Mouse (Mus musculus): ENCODE measurements around the gene Spop.

The Spop gene

GRCm38 (mm10) chr11:95493010-95493409 lies 79.1 kb downstream of the Spop start:
- CTCF ChIA-PET: interaction anchor here in 1 of 4 experiments (1.4 kb wide), 1 partner anchor 28 kb away, joined by 6 read pairs; no protein-coding TSS in a partner anchor

GRCm38 (mm10) chr11:95493950-95494349 lies 80.1 kb downstream of the Spop start:
- CTCF ChIA-PET: interaction anchor here in 3 of 4 experiments (0.5 to 2.7 kb wide), 7 partner anchors 10 to 235 kb away, joined by 3 to 9 read pairs (median 4); no protein-coding TSS in a partner anchor
- POLR2A ChIA-PET: interaction anchor here in 2 of 4 experiments (1.0 to 1.6 kb wide), 3 partner anchors 16 to 110 kb away, joined by 3 to 5 read pairs (median 4); partner anchors contain the start of gene Slc35b1 (in 1 of the 2)

More at GRCm38 (mm10) chr11:95493010-95493409, 79.1 kb downstream of the Spop start:
- POLR2A ChIA-PET: interaction anchor here in 1 of 4 experiments (1.6 kb wide), 1 partner anchor 24 kb away, joined by 3 read pairs; no protein-coding TSS in a partner anchor

- ChIA-PET CTCF (interaction anchor here in 3 of 4 experiments (0.5 to 2.7 kb wide), 6 partner anchors 10 to 236 kb away, joined by 3 to 9 read pairs (median 4); no protein-coding TSS in a partner anchor), POLR2A (interaction anchor here in 2 of 4 experiments (1.0 to 1.6 kb wide), 3 partner anchors 16 to 110 kb away, joined by 3 to 5 read pairs (median 4); partner anchors contain the start of gene Slc35b1 (in 1 of the 2))
These were observed 80.5 kb downstream of the Spop start for GRCm38 (mm10) chr11:95494374-95494773.

- CTCF ChIA-PET: interaction anchor here (0.5 to 4.7 kb wide), 7 partner anchors 12 to 198 kb away, joined by 4 to 24 read pairs (median 9); partner anchors contain the start of gene Nxph3 (in 1 of the 4)
These were observed 82.0 kb downstream of the Spop start for GRCm38 (mm10) chr11:95495883-95496282.

GRCm38 (mm10) chr11:95497921-95498320 lies 84.0 kb downstream of the Spop start:
- POLR2A ChIA-PET: interaction anchor here (0.6 to 3.8 kb wide), 18 partner anchors 8 to 225 kb away, joined by 3 to 14 read pairs (median 3); partner anchors contain the start of genes Slc35b1 (in 2 of the 4), Spop (in 2 of the 4) and Phb (in 1 of the 4)

More at GRCm38 (mm10) chr11:95495883-95496282, 82.0 kb downstream of the Spop start:
- POLR2A ChIA-PET: interaction anchor here in 2 of 4 experiments (0.6 to 1.6 kb wide), 7 partner anchors 10 to 532 kb away, joined by 3 to 5 read pairs (median 3); partner anchors contain the start of gene Kat7 (in 1 of the 2)

GRCm38 (mm10) chr11:95500412-95500811 lies 86.5 kb downstream of the Spop start:
- CTCF ChIA-PET: interaction anchor here (0.7 to 6.7 kb wide), 9 partner anchors 9 to 249 kb away, joined by 3 to 43 read pairs (median 5); partner anchors contain the start of gene Nxph3 (in 1 of the 4)
- POLR2A ChIA-PET: interaction anchor here in 2 of 4 experiments (0.7 to 3.8 kb wide), 8 partner anchors 8 to 102 kb away, joined by 3 to 14 read pairs (median 4); no protein-coding TSS in a partner anchor

More at GRCm38 (mm10) chr11:95497921-95498320, 84.0 kb downstream of the Spop start:
- CTCF ChIA-PET: interaction anchor here (0.5 to 6.7 kb wide), 31 partner anchors 9 to 915 kb away, joined by 3 to 43 read pairs (median 4); partner anchors contain the start of genes Slc35b1 (in 2 of the 4) and Nxph3 (in 1 of the 4)

GRCm38 (mm10) chr11:95500836-95501235 lies 87.0 kb downstream of the Spop start:
- POLR2A ChIA-PET: interaction anchor here in 2 of 4 experiments (0.7 to 1.4 kb wide), 6 partner anchors 20 to 103 kb away, joined by 3 to 4 read pairs (median 4); no protein-coding TSS in a partner anchor
- CTCF ChIA-PET: interaction anchor here (0.5 to 6.7 kb wide), 9 partner anchors 9 to 249 kb away, joined by 3 to 43 read pairs (median 5); partner anchors contain the start of gene Nxph3 (in 1 of the 4)

- ChIA-PET CTCF (interaction anchor here in 3 of 4 experiments (0.5 to 6.7 kb wide), 6 partner anchors 12 to 491 kb away, joined by 3 to 43 read pairs (median 12); partner anchors contain the start of gene Nxph3 (in 1 of the 3)), POLR2A (interaction anchor here in 2 of 4 experiments (1.1 to 1.4 kb wide), 5 partner anchors 11 to 37 kb away, joined by 3 to 4 read pairs (median 3); no protein-coding TSS in a partner anchor)
These were observed 87.9 kb downstream of the Spop start for GRCm38 (mm10) chr11:95501826-95502225.

GRCm38 (mm10) chr11:95503581-95504180 lies 89.8 kb downstream of the Spop start:
- ChIA-PET POLR2A (interaction anchor here in 3 of 4 experiments (0.6 to 1.9 kb wide), 7 partner anchors 11 to 193 kb away, joined by 3 to 6 read pairs (median 4); partner anchors contain the start of genes Nxph3 (in 1 of the 3) and Slc35b1 (in 1 of the 3)), CTCF (interaction anchor here in 3 of 4 experiments (1.3 to 2.6 kb wide), 6 partner anchors 10 to 18 kb away, joined by 3 to 11 read pairs (median 7); partner anchors contain the start of gene Nxph3 (in 1 of the 3))

- ChIA-PET POLR2A (interaction anchor here in 2 of 4 experiments (1.1 to 1.9 kb wide), 2 partner anchors 167 to 193 kb away, joined by 3 to 6 read pairs; no protein-coding TSS in a partner anchor), CTCF (interaction anchor here in 3 of 4 experiments (1.3 to 2.6 kb wide), 6 partner anchors 9 to 17 kb away, joined by 3 to 11 read pairs (median 7); partner anchors contain the start of gene Nxph3 (in 1 of the 3))
These were observed 90.4 kb downstream of the Spop start for GRCm38 (mm10) chr11:95504271-95504731.

- CTCF ChIA-PET: interaction anchor here (0.5 to 4.8 kb wide), 27 partner anchors 8 to 432 kb away, joined by 3 to 34 read pairs (median 3); no protein-coding TSS in a partner anchor
- POLR2A ChIA-PET: interaction anchor here (0.6 to 3.8 kb wide), 13 partner anchors 8 to 224 kb away, joined by 3 to 14 read pairs (median 4); partner anchors contain the start of genes Kat7 (in 1 of the 4) and Slc35b1 (in 1 of the 4)
These were observed 93.3 kb downstream of the Spop start for GRCm38 (mm10) chr11:95507041-95507716.

- ChIA-PET CTCF (interaction anchor here (0.6 to 4.8 kb wide), 23 partner anchors 8 to 1289 kb away, joined by 3 to 34 read pairs (median 4); partner anchors contain the start of gene Eme1 (in 1 of the 4)), POLR2A (interaction anchor here in 3 of 4 experiments (0.6 to 3.8 kb wide), 12 partner anchors 8 to 1304 kb away, joined by 3 to 14 read pairs (median 4); partner anchors contain the start of genes Kat7 (in 1 of the 3) and Slc35b1 (in 1 of the 3))
These were observed 93.9 kb downstream of the Spop start for GRCm38 (mm10) chr11:95507785-95508184.

GRCm38 (mm10) chr11:95508211-95508926 lies 94.5 kb downstream of the Spop start:
- POLR2A ChIA-PET: interaction anchor here in 3 of 4 experiments (0.6 to 3.8 kb wide), 11 partner anchors 10 to 1303 kb away, joined by 3 to 14 read pairs (median 5); partner anchors contain the start of genes Kat7 (in 1 of the 3) and Slc35b1 (in 1 of the 3)
- CTCF ChIA-PET: interaction anchor here (0.7 to 4.8 kb wide), 21 partner anchors 8 to 1288 kb away, joined by 3 to 34 read pairs (median 5); partner anchors contain the start of genes Eme1 (in 1 of the 4) and Slc35b1 (in 1 of the 4)

GRCm38 (mm10) chr11:95509126-95509717 lies 95.3 kb downstream of the Spop start:
- ChIA-PET POLR2A (interaction anchor here in 2 of 4 experiments (0.9 to 3.8 kb wide), 6 partner anchors 11 to 95 kb away, joined by 3 to 14 read pairs (median 5); partner anchors contain the start of gene Spop (in 1 of the 2)), CTCF (interaction anchor here (0.6 to 4.8 kb wide), 22 partner anchors 9 to 258 kb away, joined by 3 to 34 read pairs (median 4); partner anchors contain the start of gene Slc35b1 (in 1 of the 4))

- CTCF ChIA-PET: interaction anchor here in 1 of 4 experiments (4.8 kb wide), 1 partner anchor 10 kb away, joined by 34 read pairs; no protein-coding TSS in a partner anchor
These were observed 96.8 kb downstream of the Spop start for GRCm38 (mm10) chr11:95510631-95511030.

More at GRCm38 (mm10) chr11:95510631-95511030, 96.8 kb downstream of the Spop start:
- POLR2A ChIA-PET: interaction anchor here in 1 of 4 experiments (0.7 to 1.2 kb wide), 2 partner anchors 17 to 142 kb away, joined by 3 to 5 read pairs; no protein-coding TSS in a partner anchor

Data from embryonic stem cell, embryonic (primary cell).